Mouse (Mus musculus): ENCODE measurements around the gene BC005624. TPM values are rescaled to one million over a fixed set of nuclear protein-coding genes. Genes with fewer than 3 reads are reported as not detected.
A peak's percentile ranks its signal among the peaks of the same experiment; 100 is the strongest.

Gene BC005624
- total and polyA plus RNA-seq, 3 experiments, result 30.9 to 82.1 (median 37.8) TPM

DNA sequence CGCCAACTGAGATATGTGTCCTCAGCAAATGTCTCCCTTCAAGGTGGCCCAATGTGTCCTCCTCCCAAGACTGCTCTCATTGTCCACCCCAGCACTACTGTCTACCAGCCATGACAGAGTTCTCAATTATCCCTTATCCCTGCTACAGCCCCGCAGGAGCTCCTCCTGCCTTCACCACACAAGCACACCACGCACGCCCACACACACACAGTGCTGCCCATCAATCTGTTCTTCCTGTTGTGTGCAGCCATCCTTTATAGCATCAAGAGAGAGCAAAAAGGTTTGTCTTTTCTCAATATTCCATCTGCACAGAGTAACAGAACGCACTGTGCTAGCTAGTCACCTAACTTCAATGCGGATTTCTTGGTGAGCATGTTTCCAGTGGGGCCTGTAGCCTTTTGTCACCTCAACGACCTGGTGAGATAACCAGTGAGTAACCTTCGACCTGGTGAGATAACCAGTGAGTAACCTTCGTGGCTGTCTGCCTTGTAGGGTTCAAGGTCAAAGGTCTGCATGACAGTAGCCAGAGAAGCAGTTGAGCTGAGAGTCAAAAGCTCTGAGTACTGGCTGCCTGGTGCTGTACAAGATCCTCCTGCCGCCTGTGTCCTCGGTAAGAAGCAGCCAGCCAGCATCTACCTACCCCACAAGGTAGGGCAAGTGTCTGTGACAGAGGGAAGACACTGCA is 19.3 kb downstream of the BC005624 start:
- DNase-seq (ENCODE audit: low spot score) (no peak), ATAC-seq (ENCODE audit: extremely low read depth, insufficient number of reproducible peaks, low FRiP score, poor library complexity, severe bottlenecking) (no peak)
- H3K36me3 ChIP-seq (replicated peaks), result peaks cover 93% of the 10 kb centered on the region
- no peak overlapping the region for H3K4me3 ChIP-seq (ENCODE audit: low read depth, low read length)
- no peaks in the 10 kb centered on the region for H3K27me3 ChIP-seq (ENCODE audit: insufficient read depth, low read length)
- H3K9me3 ChIP-seq (replicated peaks), result no peaks in the 10 kb centered on the region
- peaks cover 65% of the 10 kb centered on the region for H3K4me1 ChIP-seq (ENCODE audit: insufficient read depth, low read depth, low read length)
- TF ChIP-seq GATA1 (IDR thresholded peaks at IDR 0.05; ENCODE audit: borderline replicate concordance, low read length), result no peak
- no peak for TF ChIP-seq CTCF (IDR thresholded peaks at IDR 0.05; ENCODE audit: low read depth, low read length)
- no peak; the same call in 1 of the 2 replicates for TF ChIP-seq POLR2AphosphoS5 (IDR thresholded peaks at IDR 0.05; ENCODE audit: insufficient replicate concordance, low read depth, low read length)
- TF ChIP-seq TAL1 (conservative IDR thresholded peaks at IDR 0.05; ENCODE audit: low read depth, low read length), result no peak
- no peak for TF ChIP-seq GATA2 (IDR thresholded peaks at IDR 0.05; ENCODE audit: borderline replicate concordance, low read depth, low read length)

DNA sequence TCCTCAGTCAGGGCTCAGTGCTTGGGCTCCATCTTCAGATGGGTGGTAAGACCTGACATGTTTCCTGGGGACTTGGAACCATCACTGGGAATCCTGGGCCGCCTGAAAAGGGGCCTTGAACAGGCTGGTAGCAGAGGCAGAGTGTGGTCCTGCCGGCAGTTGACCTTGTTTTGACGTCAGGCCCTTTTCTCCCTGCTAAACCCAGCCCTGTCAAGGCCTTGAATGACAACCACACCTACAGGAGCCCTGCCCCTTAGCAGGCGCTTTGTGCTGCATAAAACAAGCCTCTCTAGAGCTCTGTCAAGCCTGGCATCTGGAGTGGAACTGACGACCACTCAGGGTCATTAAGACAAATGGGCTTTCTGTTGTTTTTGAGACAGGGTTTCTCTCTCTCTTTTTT is 22.1 kb downstream of the BC005624 start:
- Histone ChIP-seq H3K36me3 (replicated peaks) (peaks cover 100% of the 10 kb centered on the region), H3K9me3 (replicated peaks) (no peaks in the 10 kb centered on the region), H3K4me3 (ENCODE audit: low read depth, low read length) (no peak overlapping the region), H3K4me1 (ENCODE audit: insufficient read depth, low read depth, low read length) (peaks cover 67% of the 10 kb centered on the region), H3K27me3 (ENCODE audit: insufficient read depth, low read length) (no peaks in the 10 kb centered on the region)
- TF ChIP-seq TAL1 (conservative IDR thresholded peaks at IDR 0.05; ENCODE audit: low read depth, low read length), result no peak
- no peak for TF ChIP-seq POLR2AphosphoS5 (IDR thresholded peaks at IDR 0.05; ENCODE audit: insufficient replicate concordance, low read depth, low read length)
- no peak for TF ChIP-seq GATA1 (IDR thresholded peaks at IDR 0.05; ENCODE audit: borderline replicate concordance, low read length)
- TF ChIP-seq CTCF (IDR thresholded peaks at IDR 0.05; ENCODE audit: low read depth, low read length), result no peak
- no peak for TF ChIP-seq GATA2 (IDR thresholded peaks at IDR 0.05; ENCODE audit: borderline replicate concordance, low read depth, low read length)
- no peak for DNase-seq (ENCODE audit: low spot score)
- no peak for ATAC-seq (ENCODE audit: extremely low read depth, insufficient number of reproducible peaks, low FRiP score, poor library complexity, severe bottlenecking)

DNA sequence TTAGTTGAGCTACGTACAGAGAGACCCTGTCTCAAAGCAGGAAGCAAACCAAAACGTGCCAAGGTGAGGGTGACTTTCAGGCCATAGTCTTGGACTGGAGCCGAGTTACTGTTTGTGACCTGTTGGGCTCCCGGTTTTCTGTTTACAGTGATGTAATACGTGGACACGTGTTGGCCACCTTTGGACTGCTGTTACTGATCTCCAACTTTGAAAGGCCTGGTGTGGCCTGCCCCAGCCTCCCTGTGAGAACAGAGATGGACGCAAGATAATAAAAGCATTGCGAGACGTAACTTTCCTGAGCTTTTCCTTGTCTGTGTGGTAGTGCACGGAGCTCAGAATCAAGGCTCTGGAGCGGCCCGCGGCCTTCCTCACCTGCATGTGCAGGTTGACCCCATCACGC is 23.3 kb downstream of the BC005624 start:
- DNase-seq (ENCODE audit: low spot score), result no peak
- no peak for ATAC-seq (ENCODE audit: extremely low read depth, insufficient number of reproducible peaks, low FRiP score, poor library complexity, severe bottlenecking)
- no peak for TF ChIP-seq GATA2 (IDR thresholded peaks at IDR 0.05; ENCODE audit: borderline replicate concordance, low read depth, low read length)
- no peak for TF ChIP-seq POLR2AphosphoS5 (IDR thresholded peaks at IDR 0.05; ENCODE audit: insufficient replicate concordance, low read depth, low read length)
- TF ChIP-seq GATA1 (IDR thresholded peaks at IDR 0.05; ENCODE audit: borderline replicate concordance, low read length), result no peak
- no peak for TF ChIP-seq TAL1 (conservative IDR thresholded peaks at IDR 0.05; ENCODE audit: low read depth, low read length)
- peaks cover 69% of the 10 kb centered on the region for H3K4me1 ChIP-seq (ENCODE audit: insufficient read depth, low read depth, low read length)
- no peaks in the 10 kb centered on the region for H3K9me3 ChIP-seq (replicated peaks)
- H3K27me3 ChIP-seq (ENCODE audit: insufficient read depth, low read length), result no peaks in the 10 kb centered on the region
- peaks cover 100% of the 10 kb centered on the region for H3K36me3 ChIP-seq (replicated peaks)
- H3K4me3 ChIP-seq (ENCODE audit: low read depth, low read length), result no peak overlapping the region

- no peak overlapping the region for H3K4me3 ChIP-seq (ENCODE audit: low read depth, low read length)
- TF ChIP-seq POLR2AphosphoS5 (IDR thresholded peaks at IDR 0.05; ENCODE audit: insufficient replicate concordance, low read depth, low read length), result no peak
- no peak for TF ChIP-seq TAL1 (conservative IDR thresholded peaks at IDR 0.05; ENCODE audit: low read depth, low read length)
- no peak for TF ChIP-seq GATA2 (IDR thresholded peaks at IDR 0.05; ENCODE audit: borderline replicate concordance, low read depth, low read length)
- TF ChIP-seq GATA1 (IDR thresholded peaks at IDR 0.05; ENCODE audit: borderline replicate concordance, low read length), result no peak
- no peak for TF ChIP-seq CTCF (IDR thresholded peaks at IDR 0.05; ENCODE audit: low read depth, low read length)
- peaks cover 67% of the 10 kb centered on the region for H3K4me1 ChIP-seq (ENCODE audit: insufficient read depth, low read depth, low read length)
- no peaks in the 10 kb centered on the region for H3K9me3 ChIP-seq (replicated peaks)
- ATAC-seq (ENCODE audit: extremely low read depth, insufficient number of reproducible peaks, low FRiP score, poor library complexity, severe bottlenecking) (no peak), DNase-seq (ENCODE audit: low spot score) (no peak)
- H3K36me3 ChIP-seq (replicated peaks), result peaks cover 89% of the 10 kb centered on the region
- H3K27me3 ChIP-seq (ENCODE audit: insufficient read depth, low read length), result no peaks in the 10 kb centered on the region
Observed at GRCm38 (mm10) chr2:30957511-30957910, 24.5 kb downstream of the BC005624 start.

DNA sequence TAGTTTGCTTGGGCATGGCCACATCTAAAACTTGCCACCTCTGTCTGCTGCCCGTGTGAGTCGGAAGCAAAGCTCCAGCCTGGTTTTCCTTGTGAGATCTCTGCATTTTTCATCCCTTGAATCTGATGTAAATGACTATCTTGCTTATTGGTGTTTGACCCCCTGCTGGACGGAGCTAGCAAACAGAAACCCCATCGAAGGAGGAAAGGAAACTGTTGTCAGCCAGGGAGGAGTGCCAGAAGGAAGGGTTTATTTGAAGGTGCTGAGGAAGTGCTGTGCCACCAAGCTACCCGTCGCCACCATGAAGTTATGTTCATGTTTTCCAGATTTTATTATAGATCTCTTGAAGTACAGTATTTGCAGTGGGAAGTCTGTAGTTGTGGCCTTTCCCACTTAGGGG is 27.2 kb downstream of the BC005624 start:
- Histone ChIP-seq H3K9me3 (replicated peaks) (no peaks in the 10 kb centered on the region), H3K4me3 (ENCODE audit: low read depth, low read length) (peak overlapping the region; percentile 96; the same call in 1 of the 2 replicates), H3K36me3 (replicated peaks) (peaks cover 62% of the 10 kb centered on the region), H3K27me3 (ENCODE audit: insufficient read depth, low read length) (peaks cover 2% of the 10 kb centered on the region; the same call in 1 of the 2 replicates), H3K4me1 (ENCODE audit: insufficient read depth, low read depth, low read length) (peaks cover 64% of the 10 kb centered on the region)
- DNase-seq (ENCODE audit: low spot score), result no peak
- no peak for TF ChIP-seq POLR2AphosphoS5 (IDR thresholded peaks at IDR 0.05; ENCODE audit: insufficient replicate concordance, low read depth, low read length)
- ATAC-seq (ENCODE audit: extremely low read depth, insufficient number of reproducible peaks, low FRiP score, poor library complexity, severe bottlenecking), result no peak

DNA sequence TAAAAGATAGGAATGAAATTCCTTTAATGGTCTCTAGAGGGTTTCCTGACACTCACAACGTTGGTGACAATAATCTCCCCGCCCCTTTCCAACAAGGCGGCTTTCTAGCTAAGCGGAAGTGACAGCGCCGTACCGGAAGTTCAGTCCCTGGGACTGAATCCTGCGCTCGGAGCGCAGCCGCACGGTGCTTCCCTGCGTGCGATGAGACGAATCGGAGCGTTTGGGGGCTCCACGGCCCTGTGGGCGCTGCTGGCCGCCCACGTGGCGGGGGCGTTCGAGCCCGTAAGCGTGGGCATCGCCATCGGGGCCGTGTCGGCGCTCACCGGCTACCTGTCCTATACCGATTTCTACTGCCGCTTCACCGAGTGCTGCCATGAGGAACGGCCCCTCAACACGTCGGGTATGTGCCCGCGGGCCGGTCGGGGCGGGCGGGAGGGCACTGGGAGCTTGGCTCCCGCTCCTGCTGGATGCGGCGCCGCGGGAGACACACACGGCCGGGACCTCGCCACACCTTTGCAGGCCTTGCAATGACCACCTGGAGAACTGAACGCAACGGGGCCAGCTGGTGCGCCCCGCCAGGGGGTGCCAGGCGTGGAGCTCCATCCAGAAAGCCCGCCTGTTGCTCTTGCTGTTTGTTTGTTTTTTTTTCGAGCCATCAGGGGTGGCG is 29.0 kb downstream of the BC005624 start, which contains the start of gene Tor1b:
Gene Tor1b, plus strand, starts transcription at position 136 of the 667 bp plus-strand sequence.
- peaks cover 44% of the 10 kb centered on the region for H3K36me3 ChIP-seq (replicated peaks)
- H3K4me3 ChIP-seq (ENCODE audit: low read depth, low read length), result peak within 1 kb of the TSS; percentile 96
- no peak for TF ChIP-seq GATA1 (IDR thresholded peaks at IDR 0.05; ENCODE audit: borderline replicate concordance, low read length)
- H3K4me1 ChIP-seq (ENCODE audit: insufficient read depth, low read depth, low read length), result peaks cover 52% of the 10 kb centered on the region
- H3K9me3 ChIP-seq (replicated peaks), result no peaks in the 10 kb centered on the region
- DNase-seq (ENCODE audit: low spot score) (peak; percentile 82), ATAC-seq (ENCODE audit: extremely low read depth, insufficient number of reproducible peaks, low FRiP score, poor library complexity, severe bottlenecking) (peak; percentile 85)
- peaks cover 15% of the 10 kb centered on the region for H3K27me3 ChIP-seq (ENCODE audit: insufficient read depth, low read length)

Measured in G1E (cell line).